7 mouse cellular contexts compared by ENCODE assay signal in the genomic region with DNA sequence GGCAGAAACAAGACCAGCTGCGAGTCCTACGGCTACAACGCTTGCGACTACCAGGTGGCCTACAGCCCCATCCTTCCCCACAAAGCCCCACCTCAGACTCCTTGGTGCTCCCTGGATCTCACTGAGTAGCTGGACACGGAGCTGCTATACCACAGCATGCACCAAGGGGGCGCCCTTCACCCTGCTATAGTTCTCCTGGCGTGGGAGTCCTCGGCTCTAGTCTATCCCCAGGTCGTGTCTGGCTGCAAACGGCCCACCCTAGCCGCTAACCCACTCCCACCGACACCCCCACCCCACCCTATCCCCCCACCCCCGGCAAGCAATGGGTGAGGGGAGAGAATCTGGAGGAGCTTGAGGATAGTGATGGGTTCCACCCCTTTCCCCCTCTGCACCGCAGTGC. TPM values are rescaled to one million over a fixed set of nuclear protein-coding genes. Genes with fewer than 3 reads are reported as not detected.
DNase-seq lines count a peak whose midpoint lies in the region; ATAC-seq and TF ChIP-seq lines count a peak whose summit lies in the region.

No protein-coding gene starts in this region.

- no peak for DNase-seq in ES-E14 (ENCODE audit: low read depth, low spot score)
- peak; percentile 85 for DNase-seq in adrenal gland, postnatal 14 days
- peak; percentile 60 for DNase-seq in forebrain, postnatal 0 days
- peak; percentile 36 to 77 for DNase-seq in layer of hippocampus, postnatal 25 days (ENCODE audit: extremely low spot score in 1 of 2, low spot score in 1 of 2)
- DNase-seq in spleen, postnatal 10 days (ENCODE audit: low spot score in 2 of 2) = peak; percentile 80 to 86

- no peak overlapping the region for H3K4me2 ChIP-seq in forebrain, postnatal 0 days (ENCODE audit: low read depth)
- peak overlapping the region; percentile 27; the same call in 1 of the 2 replicates for H3K4me2 ChIP-seq in hindbrain, embryonic 12.5 days (replicated peaks)

- H3K36me3 ChIP-seq in ES-E14 (ENCODE audit: control insufficient read depth, insufficient read depth, low read length, poor library complexity, severe bottlenecking) = no peaks in the 10 kb centered on the region
- no peaks in the 10 kb centered on the region for H3K36me3 ChIP-seq in forebrain, postnatal 0 days (ENCODE audit: insufficient read depth)
- no peaks in the 10 kb centered on the region for H3K36me3 ChIP-seq in hindbrain, embryonic 12.5 days

- 0 out of 2 replicates have a peak overlapping the region, but pooled peaks have one; percentile 9 for H3K9ac ChIP-seq in ES-E14 (ENCODE audit: insufficient read depth, low read depth, low read length, poor library complexity, severe bottlenecking)
- H3K9ac ChIP-seq in forebrain, postnatal 0 days = no peak overlapping the region
- H3K9ac ChIP-seq in hindbrain, embryonic 12.5 days = no peak overlapping the region

- in situ Hi-C loops in ES-E14 (cut with MboI; ENCODE audit: low sequenced_read_pairs in 2 of 2, unreplicated experiment in 2 of 2) = no loop called here

- H3K27ac ChIP-seq in ES-E14 (ENCODE audit: insufficient read depth, low read depth, low read length, poor library complexity, severe bottlenecking) = no peak overlapping the region
- H3K27ac ChIP-seq in forebrain, postnatal 0 days (ENCODE audit: low read depth, low read length) = no peak overlapping the region
- no peak overlapping the region for H3K27ac ChIP-seq in hindbrain, embryonic 12.5 days

- ATAC-seq in forebrain, postnatal 0 days = peak; percentile 56
- ATAC-seq in hindbrain, embryonic 12.5 days (ENCODE audit: low FRiP score) = no peak
- peak; percentile 59 for ATAC-seq in megakaryocyte, adult 5-6 weeks (ENCODE audit: poor library complexity, severe bottlenecking)

- no peaks in the 10 kb centered on the region for H3K27me3 ChIP-seq in forebrain, postnatal 0 days (ENCODE audit: insufficient read depth, low read length)
- peaks cover 28% of the 10 kb centered on the region for H3K27me3 ChIP-seq in hindbrain, embryonic 12.5 days

- WGBS in forebrain, postnatal 0 days = 12% methylated on average over 14 of the region's 14 CpGs
- WGBS in hindbrain, embryonic 12.5 days = 7% methylated on average over 14 of the region's 14 CpGs

- H3K4me3 ChIP-seq in ES-E14 (ENCODE audit: insufficient read depth in 1 of 2, low read depth in 1 of 2, low read length in 2 of 2, poor library complexity in 1 of 2, severe bottlenecking in 1 of 2) = peak overlapping the region; percentile 5 to 9; a peak in 2 of 4 replicates
- H3K4me3 ChIP-seq in forebrain, postnatal 0 days (ENCODE audit: low read depth, low read length) = no peak overlapping the region
- no peak overlapping the region for H3K4me3 ChIP-seq in hindbrain, embryonic 12.5 days

- TF ChIP-seq CTCF in forebrain, postnatal 0 days (IDR thresholded peaks at IDR 0.05; ENCODE audit: low read depth) = peak; percentile 75

- peaks cover 4 to 27% of the 10 kb centered on the region in 2 experiments; a peak in 2 of 4 replicates for H3K4me1 ChIP-seq in ES-E14 (ENCODE audit: control insufficient read depth in 2 of 2, insufficient read depth in 2 of 2, low read length in 2 of 2, poor library complexity in 1 of 2)
- no peaks in the 10 kb centered on the region for H3K4me1 ChIP-seq in forebrain, postnatal 0 days (ENCODE audit: insufficient read depth)
- peaks cover 14% of the 10 kb centered on the region for H3K4me1 ChIP-seq in hindbrain, embryonic 12.5 days

- no peaks in the 10 kb centered on the region for H3K9me3 ChIP-seq in ES-E14 (ENCODE audit: control insufficient read depth, insufficient read depth, low read depth, low read length)
- H3K9me3 ChIP-seq in forebrain, postnatal 0 days (ENCODE audit: low read length) = no peaks in the 10 kb centered on the region
- no peaks in the 10 kb centered on the region for H3K9me3 ChIP-seq in hindbrain, embryonic 12.5 days (replicated peaks)

TF ChIP-seq in ES-E14, 5 proteins besides CTCF, POLR2A, EP300 and RAD21:
- TF ChIP-seq CHD2 (IDR thresholded peaks at IDR 0.05; ENCODE audit: low read depth, low read length) = no peak
- no peak for TF ChIP-seq HCFC1 (IDR thresholded peaks at IDR 0.05; ENCODE audit: borderline replicate concordance, insufficient read depth, low read length)
- TF ChIP-seq MAFK (IDR thresholded peaks at IDR 0.05; ENCODE audit: insufficient read depth, low read depth, low read length) = no peak
- TF ChIP-seq ZNF384 (IDR thresholded peaks at IDR 0.05; ENCODE audit: low read depth, low read length) = no peak
- no peak; the same call in 1 of the 2 replicates for TF ChIP-seq ZC3H11A (IDR thresholded peaks at IDR 0.05; ENCODE audit: borderline replicate concordance, low read depth, low read length)

RNA-seq across cellular contexts. Expression of a gene that starts 7.2 kb away (rescaled TPM):
- total RNA-seq in ES-E14 (2012; rRNA removed) = not detected in 2 replicates
- 0.44 TPM in 1 of 2 replicates, not detected in the other for total RNA-seq in adrenal gland, postnatal 14 days (2021)
- not detected in 2 replicates for total RNA-seq in forebrain, postnatal 0 days (2014; rRNA removed)
- polyA plus RNA-seq in forebrain, postnatal 0 days (2015; fragmentation: Nextera tagmentation; extraction: Ambion mirVana) = not detected in 2 replicates
- 0.29 and 0.67 TPM in 2 replicates for polyA plus RNA-seq in hindbrain, embryonic 12.5 days (2016; fragmentation: Nextera tagmentation; extraction: Ambion mirVana)
- under 1 TPM in 1 of 2 experiments, not detected in 1; 0.35 TPM for total RNA-seq in layer of hippocampus, postnatal 25 days (2021)
- total RNA-seq in megakaryocyte, adult 5-6 weeks (2015) = 0.60 TPM in 1 of 2 replicates, not detected in the other
- total RNA-seq in megakaryocyte, adult 5-6 weeks (2017) = 0.53 TPM in 1 of 2 replicates, not detected in the other

RNA-seq across cellular contexts. Expression of a gene that starts 8.3 kb away (rescaled TPM):
- total RNA-seq in ES-E14 (2012; rRNA removed) = 36.0 and 79.1 TPM in 2 replicates
- total RNA-seq in adrenal gland, postnatal 14 days (2021) = 35.1 and 35.7 TPM in 2 replicates
- total RNA-seq in forebrain, postnatal 0 days (2014; rRNA removed) = 2.9 and 4.1 TPM in 2 replicates
- polyA plus RNA-seq in forebrain, postnatal 0 days (2015; fragmentation: Nextera tagmentation; extraction: Ambion mirVana) = 2.3 and 3.2 TPM in 2 replicates
- 9.2 and 11.3 TPM in 2 replicates for polyA plus RNA-seq in hindbrain, embryonic 12.5 days (2016; fragmentation: Nextera tagmentation; extraction: Ambion mirVana)
- total RNA-seq in layer of hippocampus, postnatal 25 days (2021) = 1 to 10 TPM; 5.3 to 5.5 TPM
- 74.3 and 79.6 TPM in 2 replicates for total RNA-seq in megakaryocyte, adult 5-6 weeks (2015)
- total RNA-seq in megakaryocyte, adult 5-6 weeks (2017) = 17.4 and 18.5 TPM in 2 replicates

RNA-seq across cellular contexts. Expression of a gene that starts 8.4 kb away (rescaled TPM):
- 3.9 and 7.6 TPM in 2 replicates for total RNA-seq in ES-E14 (2012; rRNA removed)
- total RNA-seq in adrenal gland, postnatal 14 days (2021) = 5.3 and 8.3 TPM in 2 replicates
- 2.1 and 6.2 TPM in 2 replicates for total RNA-seq in forebrain, postnatal 0 days (2014; rRNA removed)
- 0.44 and 0.59 TPM in 2 replicates for polyA plus RNA-seq in forebrain, postnatal 0 days (2015; fragmentation: Nextera tagmentation; extraction: Ambion mirVana)
- polyA plus RNA-seq in hindbrain, embryonic 12.5 days (2016; fragmentation: Nextera tagmentation; extraction: Ambion mirVana) = 1.2 and 2.0 TPM in 2 replicates
- total RNA-seq in layer of hippocampus, postnatal 25 days (2021) = under 1 TPM; 0.35 to 0.89 TPM
- total RNA-seq in megakaryocyte, adult 5-6 weeks (2015) = 8.6 and 11.7 TPM in 2 replicates
- total RNA-seq in megakaryocyte, adult 5-6 weeks (2017) = 4.3 and 7.4 TPM in 2 replicates

RNA-seq across cellular contexts. Expression of a gene that starts 19.2 kb away (rescaled TPM):
- total RNA-seq in ES-E14 (2012; rRNA removed) = 0.40 and 0.42 TPM in 2 replicates
- 0.83 and 0.93 TPM in 2 replicates for total RNA-seq in adrenal gland, postnatal 14 days (2021)
- total RNA-seq in forebrain, postnatal 0 days (2014; rRNA removed) = 1.5 and 2.0 TPM in 2 replicates
- 0.52 and 1.1 TPM in 2 replicates for polyA plus RNA-seq in forebrain, postnatal 0 days (2015; fragmentation: Nextera tagmentation; extraction: Ambion mirVana)
- polyA plus RNA-seq in hindbrain, embryonic 12.5 days (2016; fragmentation: Nextera tagmentation; extraction: Ambion mirVana) = 0.47 and 0.50 TPM in 2 replicates
- total RNA-seq in layer of hippocampus, postnatal 25 days (2021) = 1 to 10 TPM; 1.9 to 3.2 TPM
- total RNA-seq in megakaryocyte, adult 5-6 weeks (2015) = 1.1 and 2.2 TPM in 2 replicates
- 1.1 TPM in 1 of 2 replicates, not detected in the other for total RNA-seq in megakaryocyte, adult 5-6 weeks (2017)

RNA-seq across cellular contexts. Expression of a gene that starts 19.2 kb away (rescaled TPM):
- 69.6 and 98.0 TPM in 2 replicates for total RNA-seq in ES-E14 (2012; rRNA removed)
- total RNA-seq in adrenal gland, postnatal 14 days (2021) = 62.6 and 73.8 TPM in 2 replicates
- total RNA-seq in forebrain, postnatal 0 days (2014; rRNA removed) = 11.8 and 16.9 TPM in 2 replicates
- 14.4 and 15.7 TPM in 2 replicates for polyA plus RNA-seq in forebrain, postnatal 0 days (2015; fragmentation: Nextera tagmentation; extraction: Ambion mirVana)
- 24.2 and 24.4 TPM in 2 replicates for polyA plus RNA-seq in hindbrain, embryonic 12.5 days (2016; fragmentation: Nextera tagmentation; extraction: Ambion mirVana)
- 10 to 100 TPM; 10.8 to 11.1 TPM for total RNA-seq in layer of hippocampus, postnatal 25 days (2021)
- total RNA-seq in megakaryocyte, adult 5-6 weeks (2015) = 225 and 241 TPM in 2 replicates
- 163 and 176 TPM in 2 replicates for total RNA-seq in megakaryocyte, adult 5-6 weeks (2017)

Comparison
In these comparisons a context has a peak if more than half of its experiments do, and no peak if none do; other contexts are left out.
1. H3K4me3 ChIP-seq: peak in ES-E14 (2 of 2); none in forebrain, postnatal 0 days (single experiment) and hindbrain, embryonic 12.5 days (single experiment).